Mouse (Mus musculus) frontal cortex, postnatal 36 days (tissue): ENCODE measurements around the gene Helt.

Experiments used
- DNase-seq, 2 experiments: peaks; one replicate each; pipeline ENCODE4 v3.0.0; 2022; ENCODE audit warnings: low spot score in 2 of 2

The Helt gene

DNA sequence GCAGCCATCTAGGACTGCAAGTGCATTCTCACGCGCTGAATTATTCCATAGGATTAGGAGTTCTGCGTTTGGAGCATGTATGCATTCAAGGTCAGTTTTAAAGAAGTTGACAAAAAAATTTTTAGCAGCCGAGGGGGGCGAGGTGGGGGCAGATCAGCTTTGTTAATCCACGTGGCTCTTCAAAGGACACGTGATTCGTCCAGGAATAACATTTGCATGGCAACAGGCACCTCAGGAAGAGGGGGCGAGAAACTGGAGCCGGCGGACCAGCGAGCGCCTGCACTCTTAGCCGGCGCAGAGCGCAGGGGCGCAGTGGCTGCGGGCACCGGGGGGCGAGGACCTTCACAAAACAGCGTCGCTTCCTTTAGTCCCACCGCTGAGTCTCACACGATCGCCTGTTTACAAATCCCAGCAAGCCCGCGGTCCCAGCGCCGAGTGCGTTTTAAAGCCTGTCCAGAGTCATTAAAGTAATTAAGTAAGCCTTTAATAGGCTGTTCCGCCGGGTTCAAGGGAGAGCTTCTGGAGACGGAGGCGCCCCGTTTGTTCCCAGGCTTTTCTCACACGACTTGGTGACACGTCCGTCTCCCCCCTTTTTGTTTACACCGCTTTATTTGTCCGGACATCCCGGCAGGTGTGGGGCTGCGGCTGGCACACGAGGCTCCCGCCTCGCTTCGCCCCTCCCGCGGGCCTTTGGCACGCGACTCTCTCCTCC is at the start of gene Helt:
Gene Helt (minus strand): TSS at position 491 of the 712 bp plus-strand sequence.
- DNase-seq: no peak

DNA sequence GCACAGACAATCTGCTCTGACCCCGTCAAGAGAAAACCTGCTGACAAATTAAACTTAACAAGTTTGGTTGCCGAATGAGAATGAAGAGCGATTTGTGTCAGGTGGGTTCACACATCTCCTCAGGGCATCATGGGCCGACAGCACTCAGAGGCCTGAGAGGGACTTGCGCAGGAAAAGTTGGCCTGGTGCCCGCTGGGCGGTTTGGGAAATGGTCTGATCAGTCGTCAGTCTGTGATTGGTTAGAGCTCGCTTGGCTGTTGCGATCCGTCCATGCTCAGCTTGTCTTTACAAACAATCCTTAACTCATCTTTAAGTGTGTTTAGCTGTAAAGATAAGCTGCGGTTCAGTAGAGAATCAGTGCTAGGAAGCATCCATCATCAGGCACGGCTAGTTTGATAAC is 47.8 kb upstream of the Helt start:
- no peak for DNase-seq

DNA sequence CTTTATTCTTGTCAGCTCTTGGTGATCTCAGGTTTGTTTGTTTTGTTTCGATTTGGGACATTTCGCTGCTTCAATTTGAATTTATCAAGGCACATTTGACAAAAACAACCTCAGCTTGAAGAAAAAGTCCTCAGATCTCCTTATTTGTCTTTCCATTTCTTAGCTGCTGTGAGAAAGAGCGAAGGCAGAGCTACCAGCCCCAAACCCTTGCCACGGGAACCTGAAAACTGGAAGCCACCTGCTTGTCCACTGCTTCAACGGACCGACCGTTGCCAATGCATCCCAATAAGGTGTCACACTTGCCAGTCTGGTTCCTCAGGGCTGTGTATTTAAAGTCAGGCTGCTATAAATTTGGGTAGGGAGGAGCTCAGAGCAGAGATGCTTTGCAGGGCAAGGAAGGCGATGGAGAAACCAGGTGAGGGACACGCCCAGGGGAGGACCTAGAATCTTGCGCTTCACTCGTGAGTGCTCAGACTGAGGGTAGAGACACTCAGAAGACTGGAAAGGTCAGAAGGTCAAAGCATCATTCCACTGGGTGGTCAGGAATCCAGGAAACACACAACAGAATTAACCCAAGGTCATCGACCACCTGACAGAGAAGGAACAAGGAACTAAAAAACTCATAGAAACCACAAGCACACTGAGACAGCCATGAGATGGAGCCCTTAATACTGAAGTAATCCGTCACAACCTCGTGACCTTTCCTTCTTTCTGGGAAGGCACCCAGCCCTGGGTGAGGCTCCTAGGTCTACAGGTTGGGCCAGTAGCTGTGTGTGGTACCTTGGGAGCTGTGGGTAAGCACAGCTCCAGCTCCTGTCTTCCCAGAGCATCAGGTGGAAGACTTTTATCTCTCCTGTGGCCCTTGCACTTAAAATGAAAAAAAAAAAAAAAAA is 46.2 kb upstream of the Helt start:
- DNase-seq: no peak

DNA sequence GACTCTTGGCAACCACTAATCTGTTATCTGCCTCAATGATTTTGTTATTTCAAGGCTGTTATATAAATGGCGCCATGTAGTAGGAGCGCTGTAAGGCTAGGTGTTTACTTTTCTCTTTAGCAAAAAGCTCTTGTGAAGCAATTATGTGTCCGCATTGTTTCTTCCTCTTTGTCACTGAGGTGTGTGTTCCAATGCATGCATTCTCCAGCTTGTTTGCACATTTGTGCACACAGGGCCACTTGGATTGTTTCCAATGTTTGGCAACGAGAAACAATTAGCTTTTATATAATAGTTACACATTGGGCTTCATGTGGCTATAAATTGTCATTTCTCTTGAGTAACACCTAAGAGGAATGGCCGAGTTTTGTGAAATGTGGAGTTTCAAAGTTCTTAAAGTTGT is 44.8 kb upstream of the Helt start:
- DNase-seq: no peak

DNA sequence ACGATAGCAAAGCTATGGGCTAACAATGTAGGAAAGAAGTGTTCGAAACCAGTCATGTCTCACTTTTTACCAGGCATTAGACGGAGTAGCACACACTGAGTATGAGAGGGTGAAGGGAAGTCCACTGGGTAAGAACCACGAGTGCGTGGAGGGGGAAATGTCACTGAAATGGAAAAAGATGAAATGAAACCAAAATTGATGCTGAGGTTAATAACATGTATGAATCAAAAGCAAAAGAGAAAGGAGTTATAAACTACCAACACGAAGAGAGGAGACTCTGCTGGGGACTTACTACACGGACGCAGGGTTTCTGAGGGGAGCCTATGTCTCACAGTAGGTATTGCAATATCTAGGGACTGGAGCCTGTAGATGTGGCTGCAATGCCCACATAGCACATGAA is 41.9 kb upstream of the Helt start:
- DNase-seq: no peak

DNA sequence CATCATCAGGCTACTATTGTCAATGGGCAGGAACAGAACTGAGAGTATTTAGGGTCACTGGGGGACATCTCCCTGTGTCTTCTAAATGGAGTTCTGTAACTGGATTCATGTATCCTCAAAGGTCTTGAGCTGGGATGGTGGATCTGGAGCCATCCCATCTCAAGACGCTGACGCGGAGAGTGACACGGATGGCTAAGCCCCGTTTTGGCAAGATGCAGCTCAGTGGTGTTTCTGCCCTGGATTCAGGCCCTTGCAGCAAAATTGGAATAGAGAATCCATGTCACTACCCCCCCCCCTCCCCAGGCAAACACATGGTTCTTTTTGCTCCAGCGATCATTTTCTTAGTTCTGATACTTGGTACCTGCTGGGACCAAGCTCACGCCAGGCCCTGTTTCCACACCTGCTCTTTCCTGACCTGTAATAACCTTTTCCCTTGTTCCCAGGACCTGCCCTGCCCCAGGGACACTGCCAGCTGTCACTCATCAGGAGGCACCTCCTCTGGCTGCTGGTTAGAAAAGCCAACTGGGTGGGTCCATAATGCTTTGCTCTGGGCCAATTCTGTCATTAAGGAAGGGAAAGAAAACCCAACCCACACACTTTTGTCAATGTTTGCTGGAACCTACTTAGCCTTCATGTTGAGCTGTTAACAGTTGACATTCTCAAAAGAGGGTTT is 38.1 kb upstream of the Helt start:
- no peak for DNase-seq

DNA sequence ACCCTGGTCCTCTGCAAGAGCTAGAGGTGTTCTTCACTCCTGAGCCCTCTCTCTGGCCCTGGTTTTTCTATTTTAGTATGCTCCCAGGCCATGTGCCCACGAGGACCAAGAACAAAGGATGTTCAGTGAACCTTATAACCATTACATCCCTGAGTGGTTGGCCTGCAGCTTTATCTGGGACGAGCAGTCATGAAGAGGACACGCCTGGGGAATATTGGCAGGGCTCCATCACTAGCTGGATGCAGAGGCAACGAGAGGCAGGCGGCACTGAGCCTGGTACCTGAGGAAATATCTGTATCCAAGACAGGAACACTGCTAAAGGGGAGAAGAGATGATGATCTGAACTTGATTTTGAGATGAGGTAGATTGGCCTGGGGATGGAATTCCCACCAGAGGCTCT is 37.3 kb upstream of the Helt start:
- DNase-seq: no peak

DNA sequence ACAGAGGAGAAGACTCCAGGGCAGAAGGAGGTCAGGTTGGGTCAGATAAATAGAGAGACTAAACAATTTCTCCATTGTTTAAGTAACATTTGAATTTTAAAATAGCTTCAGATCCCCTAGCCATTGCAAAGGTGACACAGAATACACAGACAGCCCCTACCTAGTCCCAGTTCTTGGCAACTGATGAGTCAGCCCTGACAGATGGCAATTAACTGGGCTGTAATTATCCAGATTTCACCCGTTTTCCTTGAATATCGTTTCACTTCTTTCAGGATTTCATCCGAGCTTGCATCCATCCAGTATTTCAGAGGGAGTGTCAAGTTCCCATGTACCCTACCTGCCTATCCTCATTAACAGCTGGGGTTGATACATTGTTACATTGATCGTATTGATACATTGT is 34.9 kb upstream of the Helt start:
- DNase-seq: no peak

DNA sequence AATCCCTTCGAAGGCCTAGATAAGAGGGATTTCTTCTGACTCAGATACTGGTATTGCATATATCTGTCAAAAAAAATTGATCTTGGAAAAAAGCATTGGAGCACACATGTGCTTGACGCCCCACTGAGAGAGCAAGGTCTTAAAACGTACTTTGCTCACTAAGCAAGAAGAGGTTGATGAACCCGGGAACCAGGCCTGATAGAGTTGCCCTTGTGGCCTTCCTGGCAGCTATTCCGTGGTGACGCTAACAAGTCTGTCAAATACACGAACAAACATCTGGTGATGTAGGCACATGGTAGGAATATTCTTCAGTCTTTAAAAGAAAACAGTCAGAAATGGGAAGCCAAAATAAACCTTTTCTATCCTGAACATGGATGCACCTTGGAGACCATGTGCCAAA is 32.8 kb upstream of the Helt start:
- no peak for DNase-seq

DNA sequence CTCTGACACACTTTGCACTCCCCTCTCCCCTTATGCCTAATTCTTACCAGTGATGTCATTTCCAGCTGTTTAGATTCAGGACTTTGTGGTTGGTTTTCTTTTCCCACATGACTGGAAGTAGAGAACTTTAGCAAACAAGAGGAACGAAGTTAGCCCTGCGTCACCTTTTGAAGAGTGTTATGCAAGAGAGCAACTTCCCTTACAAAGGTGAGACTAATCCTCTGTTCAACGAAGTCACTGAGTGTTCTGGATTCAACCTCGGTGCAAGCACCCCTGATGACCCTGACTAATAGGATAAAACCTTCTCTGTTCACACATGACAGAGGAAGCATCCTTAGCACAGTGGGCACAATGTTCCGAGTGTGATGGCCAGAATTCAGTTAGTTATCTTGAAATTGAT is 32.2 kb upstream of the Helt start:
- no peak for DNase-seq

DNA sequence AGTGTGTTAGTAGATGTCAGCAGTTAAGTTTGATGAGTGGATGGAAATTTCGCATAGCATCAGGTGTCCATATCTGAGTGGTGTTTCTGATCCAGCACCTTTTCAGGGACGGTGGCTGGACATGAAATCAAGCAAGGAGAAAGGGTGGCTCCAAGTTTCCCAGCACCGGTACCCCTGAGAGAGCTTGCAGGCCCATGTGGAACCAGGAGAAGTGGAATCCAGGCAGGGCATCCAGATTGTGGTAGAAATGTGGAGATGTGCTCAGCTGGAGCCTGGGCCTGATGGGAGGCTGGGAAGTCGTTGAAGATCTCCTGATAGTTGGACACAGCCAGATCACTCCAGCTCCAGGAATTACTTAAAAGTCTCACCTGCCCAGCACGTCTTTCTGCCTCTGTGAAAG is 30.2 kb upstream of the Helt start:
- DNase-seq: no peak

DNA sequence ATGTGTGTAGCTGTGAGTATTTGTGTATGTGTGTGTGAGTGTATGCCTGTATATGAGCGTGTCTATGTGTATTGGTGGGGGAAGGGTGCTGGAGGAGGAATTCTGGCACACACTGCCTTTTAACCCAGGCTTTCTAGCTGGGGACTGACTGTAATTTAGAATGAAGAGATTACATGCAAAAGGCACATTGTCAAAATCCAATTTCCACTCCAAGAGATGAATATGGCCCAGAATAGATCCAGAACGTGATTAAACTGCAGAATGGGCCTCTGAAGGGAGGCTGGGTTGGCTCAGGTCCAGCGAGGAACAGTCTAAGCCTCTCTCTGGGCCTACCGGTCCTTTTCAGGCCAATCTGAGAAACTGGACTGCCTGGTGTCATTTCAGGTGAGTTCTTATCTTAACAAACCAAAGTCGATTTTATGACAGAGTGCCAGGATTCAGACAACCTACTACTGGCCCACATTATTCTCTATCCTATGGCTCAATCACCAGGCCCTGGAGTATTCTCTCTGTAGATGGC is 29.3 kb upstream of the Helt start:
- peak in 1 of 2 experiments; percentile 4 for DNase-seq

DNA sequence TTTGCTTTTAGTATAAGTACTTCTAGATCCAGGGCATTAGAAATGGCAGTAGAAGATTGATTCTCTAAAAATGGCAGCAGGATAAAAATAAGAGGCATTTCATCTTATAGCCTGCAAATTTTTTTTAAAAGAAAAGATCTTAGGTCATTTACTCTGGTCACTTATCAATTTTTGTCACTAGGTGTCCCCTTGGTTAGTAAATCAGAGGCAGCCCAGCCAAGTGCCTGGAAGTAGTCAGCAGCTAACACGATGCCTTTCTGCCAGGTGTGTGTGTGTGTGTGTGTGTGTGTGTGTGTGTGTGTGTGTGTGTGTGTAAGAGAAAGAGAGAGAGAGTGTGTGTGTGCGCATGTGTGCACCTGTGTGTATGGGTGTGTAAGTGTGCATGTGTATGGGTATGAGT is 28.4 kb upstream of the Helt start:
- DNase-seq: no peak

DNA sequence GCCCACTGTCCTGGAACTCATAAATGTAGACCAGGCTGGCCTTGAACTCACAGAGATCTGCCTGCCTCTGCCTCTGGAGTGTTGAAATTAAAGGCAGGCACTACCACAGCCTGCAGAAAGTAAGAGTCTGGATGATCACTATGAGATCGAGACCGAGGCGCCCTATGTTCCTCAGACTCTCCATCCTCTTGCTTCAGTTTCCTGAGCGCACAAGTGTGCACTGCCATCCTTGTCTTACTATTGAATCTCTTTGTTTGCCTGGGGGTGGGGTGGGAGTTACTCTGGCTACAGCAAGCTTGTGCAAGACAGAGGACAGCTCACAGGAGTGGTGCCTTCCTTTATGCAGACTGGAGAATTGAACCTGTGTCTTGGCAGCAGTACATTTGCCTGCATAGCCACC is 27.9 kb upstream of the Helt start:
- DNase-seq: no peak

DNA sequence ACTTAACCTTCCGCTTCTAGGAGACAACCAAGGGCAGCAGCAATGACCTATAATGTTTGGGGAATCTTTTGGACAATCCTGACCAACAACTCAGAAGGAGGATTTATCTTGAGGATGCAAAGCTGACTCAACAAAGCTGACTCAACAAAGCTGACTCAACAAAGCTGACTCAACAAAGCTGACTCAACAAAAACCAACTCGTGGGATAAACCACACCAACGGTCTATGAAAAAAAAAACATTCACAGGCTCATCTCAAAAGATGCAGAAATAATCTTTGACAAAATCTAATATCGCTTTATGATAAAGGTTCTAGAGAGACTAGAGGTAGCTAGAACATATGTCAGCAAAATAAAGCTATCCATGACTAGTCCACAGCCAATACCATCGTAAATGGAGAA is 24.3 kb upstream of the Helt start:
- DNase-seq: no peak

DNA sequence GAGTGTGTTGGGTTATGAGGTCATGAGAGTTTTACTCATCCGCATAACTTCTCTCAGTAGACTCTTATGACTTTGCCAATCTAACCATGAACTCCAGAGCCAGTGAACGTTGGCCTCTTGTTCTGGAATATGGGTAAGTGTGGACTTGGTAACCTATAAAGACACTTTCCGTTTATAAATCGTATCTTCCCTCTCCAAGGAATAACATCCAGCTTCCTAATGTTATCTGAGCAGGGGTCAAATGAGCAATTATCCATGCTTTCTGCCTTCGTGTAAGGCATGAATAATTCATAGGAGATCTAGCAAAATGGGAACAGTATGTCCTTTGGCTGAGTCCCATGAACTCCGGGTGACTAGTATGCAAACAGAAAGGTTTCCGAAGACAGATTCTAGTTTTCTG is 22.7 kb upstream of the Helt start:
- DNase-seq: no peak

DNA sequence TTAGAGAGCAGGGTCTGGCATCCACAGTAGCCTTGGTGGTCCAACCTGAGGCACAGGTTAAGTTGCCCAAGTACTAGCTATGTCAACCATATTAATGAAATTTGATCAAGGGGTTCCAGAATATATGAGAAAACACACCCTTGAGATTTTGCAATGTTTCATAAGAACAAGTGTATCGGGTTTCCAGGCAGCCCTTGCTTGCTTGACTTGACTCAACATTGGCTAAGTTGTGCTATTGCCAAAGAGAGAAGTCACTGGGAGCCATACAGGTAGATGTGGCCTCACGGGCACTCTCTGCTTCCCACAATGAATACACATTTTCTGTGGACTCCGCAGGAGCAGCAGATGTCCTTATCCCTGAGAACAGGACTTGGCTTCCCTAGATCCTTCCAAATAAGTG is 19.3 kb upstream of the Helt start:
- DNase-seq: no peak

DNA sequence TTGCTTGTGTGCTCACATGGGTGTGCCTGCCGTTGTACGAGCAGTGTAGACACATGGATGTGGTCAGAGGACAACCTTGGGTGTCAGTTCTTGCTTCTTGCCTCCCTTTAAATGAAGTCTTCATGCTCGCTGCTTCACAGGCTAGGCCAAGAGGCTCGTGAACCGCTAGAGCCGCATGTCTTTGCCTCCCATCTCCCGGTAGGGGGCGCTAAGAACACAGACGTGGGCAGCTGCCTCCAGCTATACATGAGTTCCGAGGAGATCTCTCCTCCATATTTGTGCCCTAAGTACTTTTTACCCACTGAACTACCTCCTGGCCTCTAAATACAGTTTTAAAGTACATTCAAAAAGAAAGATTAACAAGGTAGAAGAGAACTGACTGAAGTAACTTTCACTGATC is 16.7 kb upstream of the Helt start:
- DNase-seq: peak; percentile 70 to 72

DNA sequence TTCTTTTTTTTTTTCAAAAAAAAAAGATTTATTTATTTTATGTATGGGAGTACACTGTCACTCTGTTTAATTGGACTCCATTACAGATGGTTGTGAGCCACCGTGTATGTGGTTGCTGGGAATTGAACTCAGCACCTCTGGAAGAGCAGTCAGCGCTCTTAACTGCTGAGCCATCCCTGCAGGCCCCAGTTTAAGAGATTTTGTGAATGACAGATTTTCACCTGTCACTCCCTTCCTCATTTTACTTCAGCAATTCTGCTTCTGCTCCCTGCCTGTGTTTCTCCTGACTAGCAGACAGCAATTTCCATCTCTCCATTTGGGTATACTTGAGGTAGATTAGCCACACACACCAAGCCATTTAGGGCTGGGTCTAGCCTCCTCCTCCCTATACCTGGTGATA is 13.7 kb upstream of the Helt start:
- no peak for DNase-seq

DNA sequence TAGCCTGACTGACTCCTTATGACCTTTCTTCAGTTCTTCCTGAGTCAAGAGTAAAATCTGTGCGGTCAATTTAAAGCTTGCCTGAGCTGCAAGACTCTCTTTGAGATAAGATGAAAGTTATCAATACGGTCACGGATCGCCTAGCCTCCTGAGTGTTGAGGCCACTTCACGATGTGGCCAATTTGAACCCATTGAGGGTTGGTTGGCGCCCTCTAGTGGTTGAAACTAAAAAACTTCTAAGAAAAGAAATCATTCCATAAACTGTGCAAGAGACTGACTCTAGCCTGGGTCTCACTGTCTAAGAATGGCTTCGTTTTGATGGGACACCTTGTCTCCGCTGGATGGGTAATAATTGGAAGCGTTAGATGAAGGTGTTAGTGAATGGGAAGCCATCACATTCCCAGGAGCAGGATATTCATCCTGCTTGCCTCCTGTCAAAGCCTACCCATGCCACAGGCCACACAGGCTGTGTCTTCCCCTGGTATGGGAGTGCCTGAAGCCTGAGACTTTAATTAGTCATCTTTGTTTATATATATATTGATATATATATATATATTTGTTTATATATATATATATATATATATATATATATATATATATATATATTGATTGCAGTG is 11.4 kb upstream of the Helt start:
- DNase-seq: peak in 1 of 2 experiments; percentile 31

DNA sequence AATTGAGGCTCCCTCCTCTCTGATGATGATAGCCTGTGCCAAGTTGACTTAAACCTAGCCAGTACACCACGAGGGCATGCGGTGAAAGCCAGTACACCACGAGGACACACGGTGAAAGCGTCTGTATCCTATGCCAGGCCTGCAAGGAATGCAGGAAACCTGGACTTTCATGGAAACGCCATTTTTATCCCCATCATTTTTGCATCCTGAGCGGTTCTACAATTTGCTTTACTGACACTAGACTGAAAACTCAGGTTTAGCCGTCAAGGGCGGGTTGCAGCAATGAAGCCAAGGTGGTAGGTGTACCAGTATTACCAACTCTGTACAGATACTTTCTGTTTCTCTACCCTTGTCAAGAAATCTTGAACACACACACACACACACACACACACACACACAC is 7.7 kb upstream of the Helt start:
- no peak for DNase-seq

DNA sequence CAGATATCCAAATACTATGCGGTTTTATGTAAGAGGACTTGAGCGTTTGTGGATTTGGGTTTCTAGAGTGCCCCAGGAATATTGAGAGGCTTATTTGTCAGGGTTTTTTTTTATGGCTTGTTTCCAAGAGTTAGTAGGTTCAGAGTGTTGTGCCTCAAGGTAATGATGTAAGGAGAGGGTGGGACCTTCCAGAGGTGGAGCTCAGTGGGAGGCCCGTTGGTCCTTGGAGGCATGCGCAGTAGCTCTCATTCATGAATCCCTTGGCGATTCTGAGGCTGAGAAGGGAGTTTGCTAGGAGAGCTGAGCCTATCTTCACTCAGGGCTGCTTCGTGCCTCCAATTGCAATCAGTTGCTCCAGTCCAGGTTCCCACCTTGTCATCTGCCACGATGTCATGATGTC is 4.4 kb upstream of the Helt start:
- no peak for DNase-seq
